Mouse (Mus musculus): ENCODE measurements around the gene Usp7.
"Not testable (repeated sequence)": the region's sequence is repeated elsewhere in the genome, so short reads cannot be mapped to it uniquely, and the experiment has no call there.

Usp7 gene

GRCm38 (mm10) chr16:8752334-8752733, 39.8 kb downstream of the Usp7 start:
- DNase-seq (ENCODE audit: low read depth, low spot score), result no peak

- no peak for DNase-seq (ENCODE audit: low read depth, low spot score)
Measured at GRCm38 (mm10) chr16:8751555-8752235, 40.4 kb downstream of the Usp7 start.

GRCm38 (mm10) chr16:8748904-8749303, 43.2 kb downstream of the Usp7 start:
- DNase-seq (ENCODE audit: low read depth, low spot score), result no peak

GRCm38 (mm10) chr16:8748175-8748846, 43.8 kb downstream of the Usp7 start:
- DNase-seq (ENCODE audit: low read depth, low spot score), result no peak

- peak; percentile 67 for DNase-seq (ENCODE audit: low read depth, low spot score)
Measured at GRCm38 (mm10) chr16:8747772-8748171, 44.3 kb downstream of the Usp7 start.

GRCm38 (mm10) chr16:8746509-8746908, 45.6 kb downstream of the Usp7 start:
- DNase-seq (ENCODE audit: low read depth, low spot score), result no peak

GRCm38 (mm10) chr16:8745751-8746150, 46.4 kb downstream of the Usp7 start:
- DNase-seq (ENCODE audit: low read depth, low spot score), result peak; percentile 81

GRCm38 (mm10) chr16:8743989-8744388, 48.1 kb downstream of the Usp7 start:
- DNase-seq (ENCODE audit: low read depth, low spot score), result no peak

GRCm38 (mm10) chr16:8741697-8742096, 50.4 kb downstream of the Usp7 start:
- DNase-seq (ENCODE audit: low read depth, low spot score), result no peak

- no peak for DNase-seq (ENCODE audit: low read depth, low spot score)
Measured at GRCm38 (mm10) chr16:8741110-8741509, 51.0 kb downstream of the Usp7 start.

GRCm38 (mm10) chr16:8738542-8739514, 53.3 kb downstream of the Usp7 start:
- peak; percentile 84 for DNase-seq (ENCODE audit: low read depth, low spot score)

- DNase-seq (ENCODE audit: low read depth, low spot score), result peak; percentile 84
Measured at GRCm38 (mm10) chr16:8737666-8738541, 54.2 kb downstream of the Usp7 start.

GRCm38 (mm10) chr16:8737341-8737665, 54.8 kb downstream of the Usp7 start:
- no peak for DNase-seq (ENCODE audit: low read depth, low spot score)

- no peak for DNase-seq (ENCODE audit: low read depth, low spot score)
Measured at GRCm38 (mm10) chr16:8736757-8737156, 55.4 kb downstream of the Usp7 start.

GRCm38 (mm10) chr16:8736032-8736431, 56.1 kb downstream of the Usp7 start:
- no peak for DNase-seq (ENCODE audit: low read depth, low spot score)

- DNase-seq (ENCODE audit: low read depth, low spot score), result no peak
Measured at GRCm38 (mm10) chr16:8734693-8735092, 57.4 kb downstream of the Usp7 start.

- peak; percentile 68 for DNase-seq (ENCODE audit: low read depth, low spot score)
Measured at GRCm38 (mm10) chr16:8733624-8734023, 58.5 kb downstream of the Usp7 start.

GRCm38 (mm10) chr16:8732450-8732849, 59.7 kb downstream of the Usp7 start:
- not testable (repeated sequence) for DNase-seq (ENCODE audit: low read depth, low spot score)

GRCm38 (mm10) chr16:8731630-8732029, 60.5 kb downstream of the Usp7 start:
- no peak for DNase-seq (ENCODE audit: low read depth, low spot score)

- DNase-seq (ENCODE audit: low read depth, low spot score), result no peak
Measured at GRCm38 (mm10) chr16:8728111-8728748, 63.9 kb downstream of the Usp7 start.

GRCm38 (mm10) chr16:8725807-8726206, 66.3 kb downstream of the Usp7 start:
- DNase-seq (ENCODE audit: low read depth, low spot score), result peak; percentile 54
